Mouse (Mus musculus) liver, adult 2 months (tissue): ENCODE measurements around the gene Cdk5rap3.

Experiments
- CTCF ChIP-seq: fragments of 200-500 bp; IDR thresholded peaks from 2 replicates; pipeline ENCODE4 v1.5.1; 2011; ENCODE audit warnings: low read depth, low read length, control low read depth
- POLR2A ChIP-seq: fragments of 200-500 bp; IDR thresholded peaks from 2 replicates; pipeline ENCODE4 v1.6.1; 2011; ENCODE audit warnings: low read length, control low read depth; ENCODE audit not compliant: insufficient read depth; ENCODE audit errors: extremely low read depth

DNA sequence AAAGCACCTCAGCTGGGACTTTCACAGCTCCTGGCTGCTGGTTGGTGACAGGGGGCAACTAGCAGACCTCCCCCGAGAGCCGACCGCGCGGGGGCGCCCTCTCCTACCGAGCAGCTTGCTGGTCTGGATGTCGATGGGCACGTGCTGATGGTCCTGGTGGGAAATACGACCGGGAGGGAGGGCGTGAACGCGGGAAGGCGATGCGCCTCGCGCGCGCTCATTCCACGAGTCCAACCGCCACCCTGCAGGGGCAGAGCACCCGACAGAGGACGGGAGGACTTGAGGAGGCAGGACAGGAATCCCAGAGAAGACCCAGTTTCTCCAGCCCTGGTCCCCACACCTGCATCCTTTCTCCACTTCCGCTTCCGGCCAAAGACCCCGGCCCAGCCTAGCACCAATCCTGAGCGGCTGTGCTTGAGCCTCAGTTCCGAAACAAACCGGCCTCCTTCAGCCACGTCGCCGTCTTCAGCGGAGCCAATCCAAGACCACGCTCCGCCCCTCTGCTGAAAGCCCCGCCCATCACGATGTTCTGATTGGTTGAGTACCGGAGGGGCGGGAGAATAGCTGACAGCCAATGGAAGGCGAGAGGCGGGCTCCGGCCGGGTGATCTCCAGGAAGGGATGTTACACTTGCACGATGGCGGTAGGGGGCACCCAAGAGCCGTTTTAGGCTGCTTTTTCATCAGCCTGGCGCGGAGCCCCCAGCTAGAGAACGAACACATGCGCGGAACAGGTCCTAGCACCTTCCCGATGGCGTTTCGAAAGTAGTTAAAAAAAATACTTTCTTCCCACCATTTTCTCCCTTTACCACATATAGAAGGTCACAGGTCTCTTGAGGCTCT lies at the start of gene Cdk5rap3:
- 0 out of 2 replicates have a peak, but pooled peaks have one; percentile 60 for TF ChIP-seq POLR2A
- peak; percentile 90 for TF ChIP-seq CTCF
